Mouse (Mus musculus) bone marrow macrophage, adult 2 months (primary cell): ENCODE results near the gene Dand5.

Experiments
- CTCF ChIP-seq: IDR thresholded peaks from 2 replicates; pipeline ENCODE4 v1.5.1; 2012; ENCODE audit warnings: low read depth, mild to moderate bottlenecking, low read length, moderate library complexity
- POLR2A ChIP-seq: IDR thresholded peaks from 2 replicates; pipeline ENCODE4 v1.6.1; 2012; ENCODE audit warnings: mild to moderate bottlenecking, low read depth, low read length, borderline replicate concordance

- TF ChIP-seq CTCF, result no peak
- no peak for TF ChIP-seq POLR2A
These were observed 41.5 kb downstream of the Dand5 start for GRCm38 (mm10) chr8:84780949-84781680.
